Mouse (Mus musculus) right cerebral cortex, adult 18-20 months (tissue): ENCODE measurements around the gene Kank1.

Source experiments
- DNase-seq: peaks from one replicate; pipeline ENCODE4 v3.0.0; 2022; ENCODE audit warnings: mixed read lengths

Kank1 gene

DNA sequence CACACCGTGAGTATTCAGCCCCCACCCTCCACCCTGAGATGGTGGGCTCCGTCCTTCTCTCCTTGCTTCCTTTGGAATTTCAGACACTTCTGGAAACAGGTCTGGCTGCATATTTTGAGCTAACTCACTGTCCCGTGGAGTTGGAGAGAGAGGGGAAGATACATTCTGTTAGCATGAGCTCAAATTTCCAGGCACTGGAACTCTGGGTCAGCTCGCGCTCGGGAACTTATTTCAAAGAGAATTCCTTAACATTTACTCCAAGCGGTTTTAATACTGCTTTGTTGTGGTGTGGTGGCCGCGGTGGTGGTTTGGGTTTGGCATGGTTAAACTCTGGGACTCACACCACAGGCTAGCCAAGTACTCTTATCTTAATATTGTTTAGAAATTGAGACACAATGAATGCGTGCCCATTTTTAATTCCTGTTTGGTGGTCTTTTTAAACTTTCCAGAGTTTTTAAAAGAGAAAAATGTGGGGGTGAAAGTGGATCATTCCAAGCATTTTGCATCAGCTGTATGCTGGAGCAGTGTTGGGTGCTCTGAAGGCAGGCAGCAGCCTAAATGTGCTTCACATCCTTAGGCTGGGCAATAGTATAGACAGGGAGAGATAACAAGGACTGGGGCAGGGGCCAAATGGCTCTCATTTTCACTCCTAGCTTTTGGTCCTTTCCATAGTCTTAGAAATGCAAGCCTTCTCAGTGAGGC lies 170.6 kb downstream of the Kank1 start:
- no peak for DNase-seq

DNA sequence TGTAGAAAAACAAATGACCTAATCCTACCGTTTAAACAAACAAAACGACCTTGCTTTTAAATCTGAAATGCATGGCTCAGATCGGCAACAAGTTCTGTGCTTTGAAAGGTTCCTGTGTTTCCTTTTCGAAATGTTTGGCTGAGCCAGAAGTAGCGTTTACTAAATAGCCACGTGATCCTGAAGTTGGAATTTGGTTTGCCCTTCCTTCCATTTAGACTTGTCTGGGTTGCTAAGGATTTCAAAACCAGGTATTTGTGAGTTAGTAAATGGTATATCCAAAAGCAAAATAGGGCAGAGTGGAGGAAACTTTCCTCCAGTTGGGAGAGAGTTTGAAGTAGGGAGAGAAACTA lies 171.1 kb downstream of the Kank1 start:
- DNase-seq: no peak

DNA sequence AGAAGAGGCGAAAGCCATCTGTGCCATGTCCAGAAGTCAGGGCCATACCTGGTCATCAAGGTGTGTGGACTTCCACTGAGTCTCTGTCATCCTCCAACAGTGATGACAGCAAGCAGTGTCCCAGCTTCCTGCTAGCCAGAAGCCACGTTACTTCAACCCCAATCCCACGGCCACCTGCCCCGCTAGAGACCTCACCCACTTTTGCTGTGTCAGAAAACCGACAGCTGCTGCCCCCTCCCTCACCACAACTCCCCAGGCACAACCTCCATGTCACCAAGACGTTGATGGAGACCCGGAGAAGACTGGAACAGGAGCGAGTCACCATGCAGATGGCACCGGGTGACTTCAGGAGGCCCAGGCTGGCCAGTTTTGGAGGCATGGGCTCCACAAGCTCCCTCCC lies 172.5 kb downstream of the Kank1 start:
- DNase-seq: no peak

- DNase-seq: peak; percentile 40
These were observed 174.6 kb downstream of the Kank1 start for GRCm38 (mm10) chr19:25411353-25411752.

GRCm38 (mm10) chr19:25415448-25415847 lies 178.7 kb downstream of the Kank1 start:
- no peak for DNase-seq

- no peak for DNase-seq
These were observed 180.9 kb downstream of the Kank1 start for GRCm38 (mm10) chr19:25417671-25418070.

DNA sequence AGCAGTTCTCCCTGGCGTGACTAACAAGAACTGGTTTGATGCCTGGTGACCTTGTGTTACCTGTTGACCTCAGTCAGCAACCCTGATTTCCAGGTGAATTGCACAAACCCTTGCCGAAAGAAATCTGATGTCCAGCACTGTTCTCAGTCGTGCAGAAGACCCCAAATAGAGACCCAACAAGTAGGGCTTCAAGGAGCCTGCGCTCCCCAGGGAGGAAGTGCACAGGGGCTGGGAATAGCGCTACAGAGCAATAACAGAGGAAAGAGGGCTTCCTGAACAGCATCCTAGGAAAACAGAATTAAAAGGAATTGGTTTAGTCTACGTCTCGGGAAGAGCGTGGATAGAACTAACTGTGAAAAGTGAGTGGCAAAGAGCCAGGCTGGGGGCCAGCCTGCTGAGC lies 183.2 kb downstream of the Kank1 start:
- DNase-seq: no peak

DNA sequence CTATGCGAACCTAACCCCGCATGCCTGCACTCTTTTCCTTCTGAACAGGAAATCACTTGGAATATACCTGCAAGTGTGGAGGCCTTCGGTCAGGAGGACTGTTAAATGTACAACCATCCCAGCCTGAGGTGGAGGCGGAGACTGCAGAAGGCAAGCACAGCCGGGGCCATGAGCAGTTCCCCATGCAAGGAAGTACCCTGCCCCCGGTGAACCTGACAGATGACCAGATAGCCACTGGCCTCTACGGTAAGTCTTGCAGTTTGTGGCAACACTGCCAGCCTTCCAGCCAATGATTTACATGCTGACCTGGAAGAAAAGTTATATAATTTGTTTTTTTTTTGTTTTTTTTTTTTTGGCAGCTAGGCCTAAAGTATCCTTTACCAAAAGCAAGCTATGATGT lies 185.3 kb downstream of the Kank1 start:
- no peak for DNase-seq

GRCm38 (mm10) chr19:25423371-25423770 lies 186.6 kb downstream of the Kank1 start:
- no peak for DNase-seq

DNA sequence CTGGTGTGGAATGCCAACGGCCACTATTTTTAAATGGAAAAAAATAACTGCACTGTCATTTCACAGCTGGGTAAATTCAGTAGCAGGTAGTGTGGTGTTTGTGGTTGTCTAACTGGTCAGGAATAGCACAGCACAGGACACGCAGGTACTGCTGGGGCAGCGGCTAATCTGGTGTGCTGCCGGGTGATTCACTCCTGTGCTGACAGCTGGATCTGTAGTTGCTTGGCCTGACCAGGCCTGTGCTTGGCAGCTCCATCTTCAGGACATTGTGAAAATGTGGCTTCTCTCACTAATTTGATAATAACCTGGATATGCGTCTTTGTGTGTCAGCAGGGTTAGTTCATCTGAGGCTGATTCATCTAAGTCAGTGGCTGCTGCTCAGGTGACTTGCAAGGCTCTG lies 189.7 kb downstream of the Kank1 start:
- no peak for DNase-seq

DNA sequence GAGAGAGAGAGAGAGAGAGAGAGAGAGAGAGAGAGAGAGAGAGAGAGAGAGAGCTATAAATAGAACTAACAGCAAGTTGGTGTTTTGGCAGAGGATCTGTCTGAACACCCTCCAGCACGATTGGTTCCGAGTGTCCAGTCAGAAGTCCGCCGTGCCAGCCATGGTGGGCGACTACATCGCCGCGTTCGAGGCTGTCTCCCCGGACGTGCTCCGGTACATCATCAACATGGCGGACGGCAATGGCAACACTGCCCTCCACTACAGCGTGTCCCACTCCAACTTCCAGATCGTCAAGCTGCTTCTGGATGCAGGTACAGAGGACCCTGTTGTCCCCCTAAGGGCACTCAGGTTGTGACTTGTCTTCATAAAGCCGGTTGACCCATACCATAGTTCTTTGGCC lies 191.1 kb downstream of the Kank1 start:
- DNase-seq: no peak

- DNase-seq: no peak
These were observed 191.7 kb downstream of the Kank1 start for GRCm38 (mm10) chr19:25428338-25428962.

GRCm38 (mm10) chr19:25431431-25431830 lies 194.7 kb downstream of the Kank1 start:
- DNase-seq: no peak

DNA sequence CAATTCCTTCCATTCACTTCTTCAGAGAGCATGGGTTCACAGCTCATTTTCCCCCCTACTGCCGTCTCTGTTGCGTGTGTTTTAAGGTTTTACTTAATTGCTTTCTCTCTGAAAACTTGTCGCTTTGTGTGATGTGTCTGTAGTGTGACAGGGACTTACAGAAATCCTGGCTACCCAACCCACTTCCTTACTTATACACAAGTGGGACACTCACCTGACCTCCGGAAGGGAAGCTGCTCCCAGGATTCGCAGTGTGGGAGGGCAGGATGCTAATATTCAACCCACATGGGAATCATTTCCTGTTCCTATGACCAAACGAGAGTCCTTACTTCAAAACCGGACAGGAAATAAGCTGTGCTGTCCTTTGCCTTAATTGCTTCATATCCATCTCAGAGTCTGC lies 195.1 kb downstream of the Kank1 start:
- no peak for DNase-seq

DNA sequence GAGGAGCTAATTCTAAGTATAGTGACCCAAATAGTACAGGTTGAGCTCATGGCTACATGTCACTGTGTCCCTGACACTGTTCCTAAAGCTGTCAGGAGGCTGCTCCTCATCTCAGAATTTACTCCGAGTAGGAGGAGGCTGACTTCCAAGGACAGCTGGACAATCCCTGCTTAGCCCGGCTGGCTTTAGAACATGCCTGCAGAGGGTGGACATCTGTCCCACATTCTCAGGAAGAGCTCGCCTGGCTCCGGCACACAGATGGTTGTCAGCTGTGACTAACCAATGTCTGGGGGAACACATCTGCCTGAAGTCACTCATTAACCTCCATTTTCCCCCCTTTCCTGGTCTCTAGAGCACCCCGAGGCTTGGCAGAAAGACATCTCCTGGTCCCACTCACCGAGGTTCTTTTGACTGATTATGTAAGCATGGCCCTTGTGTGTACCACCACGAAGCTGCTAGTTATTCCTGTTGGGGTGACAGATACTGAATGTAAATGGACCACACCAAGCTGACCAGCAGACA lies 196.5 kb downstream of the Kank1 start:
- DNase-seq: no peak

- no peak for DNase-seq
These were observed 197.6 kb downstream of the Kank1 start for GRCm38 (mm10) chr19:25434345-25434744.

DNA sequence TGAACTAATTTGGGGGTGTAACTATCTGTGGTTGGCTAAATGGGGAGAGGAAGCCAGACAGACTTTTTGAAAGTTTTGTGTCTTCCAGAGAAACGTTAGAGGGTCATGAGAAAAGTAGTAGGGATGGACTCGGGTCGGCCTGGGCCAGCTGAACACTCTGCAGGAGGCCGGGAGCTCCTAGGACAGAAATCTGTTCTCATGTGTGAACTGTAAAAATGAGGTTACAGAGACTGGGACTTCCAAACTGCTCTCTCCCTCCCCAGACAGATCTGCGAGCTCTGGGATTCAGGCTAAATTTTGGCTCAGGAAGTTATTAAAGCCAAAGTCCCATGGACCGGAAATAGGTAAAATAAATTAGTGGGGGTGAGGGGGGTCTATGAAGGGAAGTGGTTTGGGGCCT lies 198.0 kb downstream of the Kank1 start:
- DNase-seq: no peak

- DNase-seq: no peak
These were observed 198.6 kb downstream of the Kank1 start for GRCm38 (mm10) chr19:25435412-25435811.

DNA sequence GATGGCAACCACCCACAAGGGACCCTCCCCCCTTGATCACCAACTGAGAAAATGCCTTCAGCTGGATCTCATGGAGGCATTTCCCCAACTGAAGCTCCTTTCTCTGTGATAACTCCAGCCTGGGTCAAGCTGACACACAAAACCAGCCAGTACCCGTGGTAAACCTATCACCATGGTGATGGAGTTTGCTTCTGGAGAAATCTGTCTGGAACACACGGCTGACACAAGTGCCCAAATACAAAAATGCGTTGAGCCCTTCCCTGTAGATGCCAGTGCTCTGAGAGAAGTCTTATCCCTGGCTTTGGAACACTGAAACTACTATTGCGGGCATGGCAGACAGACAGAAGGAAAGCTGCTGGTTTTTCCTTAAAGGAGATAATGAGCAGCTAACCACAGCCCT lies 199.4 kb downstream of the Kank1 start:
- no peak for DNase-seq

DNA sequence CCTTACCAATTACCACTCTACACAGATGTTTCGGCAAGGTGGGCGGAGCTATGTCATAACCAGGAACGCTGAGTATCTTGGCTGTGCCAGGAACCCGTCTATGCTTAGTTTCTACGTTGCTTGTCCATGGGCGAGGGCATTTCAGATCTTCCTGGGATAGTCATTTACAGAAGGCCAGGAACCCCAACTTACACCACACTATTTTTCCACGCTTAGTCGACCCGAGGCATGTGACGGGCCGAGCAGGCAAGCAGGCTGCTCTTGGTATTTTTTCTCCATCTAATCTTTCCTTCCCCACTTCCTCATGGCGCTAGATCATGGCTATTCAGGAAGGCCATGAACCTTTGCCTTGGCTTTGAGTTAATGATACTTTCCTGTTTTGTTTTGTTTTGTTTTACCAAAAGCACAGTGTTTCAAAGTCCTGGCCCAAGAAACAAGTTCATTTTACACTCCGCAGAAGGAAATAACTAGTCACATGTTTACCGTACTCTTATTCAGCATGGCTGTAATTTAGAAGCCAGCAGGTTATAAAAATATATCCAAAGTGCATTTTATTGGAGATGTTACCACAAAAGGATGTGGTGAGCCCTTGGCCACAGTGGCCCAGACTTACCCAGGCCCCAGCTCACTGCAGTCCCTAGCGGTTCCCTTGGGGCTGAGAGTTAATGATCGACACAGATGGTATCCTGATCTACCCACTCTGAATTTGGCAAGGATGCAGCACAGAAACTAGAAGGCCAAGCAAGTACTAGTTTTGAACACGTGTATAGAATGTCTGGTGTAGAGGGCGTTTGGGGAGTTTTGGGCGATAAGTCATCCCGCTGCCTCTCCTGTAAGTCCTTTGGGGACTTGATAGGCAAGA lies 200.2 kb downstream of the Kank1 start:
- no peak for DNase-seq

DNA sequence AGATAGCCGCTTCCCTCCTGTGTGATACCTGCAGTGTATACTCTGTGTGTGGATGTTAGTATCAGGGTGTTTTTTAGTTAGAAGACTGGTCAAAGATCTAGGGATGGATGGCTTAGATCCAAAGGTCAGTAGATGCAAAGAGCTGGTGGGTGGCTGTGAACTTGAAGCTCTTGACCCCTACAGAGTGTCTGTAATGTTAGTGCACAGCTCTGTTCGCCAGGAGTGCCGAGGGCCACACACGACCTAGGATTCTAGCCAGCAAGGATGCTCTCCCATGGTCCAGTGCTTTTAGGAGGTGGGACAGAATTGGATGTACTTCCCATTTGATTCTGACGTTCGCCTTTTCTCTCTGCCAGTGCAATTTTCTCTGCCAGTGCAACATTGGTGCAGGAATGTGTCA lies 201.5 kb downstream of the Kank1 start:
- DNase-seq: no peak

DNA sequence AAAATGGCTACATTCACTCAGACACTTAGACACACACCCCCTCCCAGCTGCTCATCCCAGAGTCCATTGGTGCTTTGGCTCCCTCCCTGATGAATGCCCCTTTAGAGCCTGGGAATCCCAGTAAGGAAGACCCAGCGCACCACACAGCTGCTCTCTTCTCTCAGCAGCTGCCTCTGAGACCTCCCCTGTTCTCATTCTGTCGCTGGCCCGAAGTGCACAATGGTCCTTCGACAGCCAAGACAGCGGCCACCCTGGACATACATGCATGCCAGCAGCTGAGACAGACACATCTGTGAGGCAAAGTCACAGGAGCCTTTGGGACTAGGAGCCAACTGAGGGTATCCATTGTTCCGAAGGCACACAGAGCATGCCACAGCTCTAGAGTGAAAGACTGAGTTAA lies 203.0 kb downstream of the Kank1 start:
- DNase-seq: no peak

GRCm38 (mm10) chr19:25440736-25441135 lies 204.0 kb downstream of the Kank1 start:
- no peak for DNase-seq

DNA sequence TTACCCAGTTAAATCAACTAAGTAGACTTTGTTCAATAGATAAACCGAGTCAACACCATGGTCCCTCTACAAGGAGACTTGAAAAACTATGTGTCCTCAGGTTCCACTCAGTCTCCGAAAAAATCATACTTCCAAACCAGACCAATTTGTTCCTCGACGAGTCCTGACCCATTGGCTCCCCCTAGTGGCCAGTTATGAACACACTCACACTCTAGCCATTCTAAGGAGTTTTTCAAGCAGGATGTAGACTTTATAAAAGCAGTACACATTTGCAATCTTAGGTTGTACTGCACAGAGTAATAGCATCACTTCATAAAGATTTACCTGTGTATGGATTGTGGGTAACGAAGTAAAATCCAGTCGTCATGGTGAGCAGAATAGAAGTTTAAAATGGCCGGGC lies 208.3 kb downstream of the Kank1 start:
- peak; percentile 69 for DNase-seq
